Mouse (Mus musculus) thymus, postnatal 36 days (tissue): ENCODE measurements around the gene Ccn1.

Experiments used
- DNase-seq, 2 experiments: peaks; one replicate each; pipeline ENCODE4 v3.0.0; 2022; ENCODE audit warnings: mixed read lengths in 2 of 2

The Ccn1 gene

GRCm38 (mm10) chr3:145648991-145649851, 560 bp downstream of the Ccn1 start:
- no peak for DNase-seq

GRCm38 (mm10) chr3:145648097-145648931, 1.5 kb downstream of the Ccn1 start:
- DNase-seq = no peak

DNA sequence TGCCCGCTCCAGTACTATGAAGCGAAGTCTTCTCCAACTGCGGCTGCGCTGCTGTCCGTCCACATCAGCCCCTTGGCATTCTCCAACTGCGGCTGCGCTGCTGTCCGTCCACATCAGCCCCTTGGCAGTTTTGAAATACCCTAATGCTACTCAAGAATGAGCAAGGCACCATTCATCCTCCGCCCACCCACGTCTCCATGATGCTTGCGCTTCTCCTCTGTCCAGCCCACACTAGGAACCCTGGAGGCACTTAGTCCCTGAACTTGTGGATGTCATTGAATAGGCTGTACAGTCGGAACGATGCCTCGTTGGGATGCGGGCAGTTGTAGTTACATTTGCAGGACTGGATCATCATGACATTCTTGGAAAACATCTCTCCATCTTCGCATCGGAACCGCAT, 2.4 kb downstream of the Ccn1 start:
- DNase-seq = no peak

GRCm38 (mm10) chr3:145646666-145647065, 3.1 kb downstream of the Ccn1 start:
- DNase-seq = no peak

DNA sequence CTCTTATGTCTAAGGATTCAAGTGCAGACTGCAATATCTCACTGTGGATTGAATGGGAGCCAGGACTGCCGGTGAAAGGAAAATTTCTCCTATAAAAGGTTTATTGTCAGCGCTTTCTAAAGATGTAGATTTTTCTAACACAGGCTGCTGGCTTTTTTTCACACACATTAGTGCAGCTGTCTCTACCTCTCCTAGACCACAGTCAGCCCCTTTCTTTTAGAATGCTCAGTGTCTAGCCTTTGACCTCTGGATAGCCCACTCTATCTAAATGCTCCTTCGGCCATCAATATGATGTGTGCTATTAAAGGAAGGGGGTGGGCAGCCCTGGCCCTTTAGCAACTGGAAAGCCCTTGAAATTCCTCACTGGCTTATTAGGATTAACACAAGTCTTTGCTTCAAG, 3.8 kb downstream of the Ccn1 start:
- DNase-seq = no peak

DNA sequence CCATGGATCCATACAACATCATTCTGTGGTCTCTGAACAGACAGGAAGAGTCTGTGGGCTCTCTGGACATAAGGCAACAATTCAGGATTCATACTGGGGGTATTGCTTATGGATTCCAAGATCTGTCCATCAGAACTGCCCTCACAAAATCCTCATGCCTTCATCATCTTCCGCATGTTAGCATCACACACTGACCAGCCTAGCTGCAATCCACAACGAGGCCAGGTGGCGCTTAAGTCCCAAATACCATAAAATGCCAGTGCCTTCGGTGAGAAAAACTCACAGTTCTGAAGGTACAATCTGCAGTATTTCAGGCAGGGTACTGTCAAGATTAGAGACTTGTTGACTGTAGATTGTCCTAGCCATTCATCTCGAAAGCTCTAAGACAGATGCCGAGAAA, 4.3 kb downstream of the Ccn1 start:
- no peak for DNase-seq

DNA sequence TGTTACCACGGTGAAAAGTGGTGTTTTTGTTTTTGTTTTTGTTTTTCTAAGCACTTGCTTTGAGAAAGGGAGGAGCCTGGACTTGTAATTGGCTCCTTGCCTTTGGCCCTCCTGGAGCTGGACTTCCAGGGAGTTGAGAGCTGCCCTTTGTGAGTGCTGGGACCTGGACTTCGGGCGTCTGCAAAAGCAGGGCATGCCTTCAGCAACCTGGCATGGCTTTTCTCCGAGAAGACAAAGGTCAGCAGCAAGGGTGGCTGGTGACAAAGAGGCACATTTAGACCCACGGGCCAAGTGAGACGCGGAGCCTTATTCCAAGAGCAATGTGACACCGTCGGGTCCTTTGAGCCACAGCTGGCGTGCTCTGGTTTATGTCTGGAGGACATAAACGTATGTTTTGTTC, 6.9 kb downstream of the Ccn1 start:
- DNase-seq = no peak

- no peak for DNase-seq
Measured at GRCm38 (mm10) chr3:145641878-145642277, 7.9 kb downstream of the Ccn1 start.

- DNase-seq = no peak
Measured at GRCm38 (mm10) chr3:145641036-145641685, 8.6 kb downstream of the Ccn1 start.

GRCm38 (mm10) chr3:145640583-145640982, 9.2 kb downstream of the Ccn1 start:
- no peak for DNase-seq

DNA sequence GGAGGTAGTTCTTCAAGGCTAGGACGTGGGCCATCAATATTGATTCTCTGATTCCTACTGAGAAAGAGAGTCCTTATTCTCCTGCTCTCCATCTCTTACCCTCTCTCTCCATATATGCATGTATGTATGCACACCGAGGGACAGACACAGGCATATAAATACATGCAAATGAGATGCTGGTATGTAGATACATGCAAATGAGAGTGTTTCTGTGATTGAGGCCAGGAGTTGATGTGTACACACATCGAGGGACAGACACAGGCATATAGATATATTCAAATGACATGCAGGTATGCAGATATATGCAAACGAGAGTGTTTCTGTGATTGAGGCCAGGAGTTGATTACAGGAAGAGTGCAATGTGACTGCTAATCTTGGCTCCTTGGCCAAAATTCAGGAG, 9.6 kb downstream of the Ccn1 start:
- no peak for DNase-seq

DNA sequence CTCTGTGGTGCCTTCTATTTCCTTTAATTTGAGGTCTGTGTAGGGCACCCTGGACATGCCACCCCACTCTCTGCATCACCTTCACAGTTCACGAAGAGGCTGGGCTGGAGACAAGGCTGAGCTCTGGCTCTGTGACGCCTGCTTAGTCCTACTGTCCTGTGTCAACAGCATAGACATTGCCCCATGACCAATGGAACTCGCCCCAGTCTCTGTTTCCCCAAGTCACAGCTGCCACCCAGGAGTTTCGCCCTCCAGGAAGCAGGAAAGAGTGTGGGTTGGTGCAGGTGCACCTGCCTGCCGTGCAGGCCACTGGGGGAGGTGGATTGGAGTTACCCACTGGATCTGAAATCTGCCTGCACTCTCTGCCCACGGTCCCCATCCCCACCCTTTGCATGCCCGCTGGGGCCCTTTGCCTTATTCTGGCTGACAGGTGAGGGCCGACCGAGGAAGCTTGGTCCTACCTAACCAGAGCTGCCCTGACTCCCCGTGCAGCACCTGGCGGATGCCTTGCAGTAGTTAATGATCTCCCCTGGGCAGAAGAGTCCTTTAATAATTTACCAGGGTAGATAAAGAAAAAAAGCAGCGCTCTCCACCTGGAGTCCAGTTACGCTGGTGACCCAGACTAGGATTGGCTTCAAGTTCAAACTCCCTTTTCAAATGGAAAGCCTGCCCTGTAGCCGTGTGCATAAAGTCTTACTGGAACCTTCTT, 15.6 kb downstream of the Ccn1 start:
- no peak for DNase-seq

DNA sequence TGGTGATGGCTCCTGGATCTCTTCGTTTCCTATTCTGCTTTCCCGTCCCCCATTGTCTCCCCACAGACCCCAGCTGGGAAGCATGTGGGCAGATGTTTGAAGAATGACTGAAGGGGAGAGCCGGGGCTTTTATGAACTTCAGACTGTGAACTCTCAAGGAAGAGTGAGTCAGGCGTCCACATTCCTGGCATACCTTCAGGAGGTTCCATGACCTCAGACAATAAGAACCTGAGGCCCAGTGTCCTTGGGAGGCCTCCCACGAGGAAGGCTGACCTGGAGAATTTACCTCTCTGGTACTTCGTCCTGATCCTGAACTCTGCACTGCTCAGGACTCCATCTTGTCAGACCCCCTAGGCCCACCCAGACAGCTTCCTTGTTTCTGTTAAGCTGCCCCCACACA, 16.9 kb downstream of the Ccn1 start:
- no peak for DNase-seq

DNA sequence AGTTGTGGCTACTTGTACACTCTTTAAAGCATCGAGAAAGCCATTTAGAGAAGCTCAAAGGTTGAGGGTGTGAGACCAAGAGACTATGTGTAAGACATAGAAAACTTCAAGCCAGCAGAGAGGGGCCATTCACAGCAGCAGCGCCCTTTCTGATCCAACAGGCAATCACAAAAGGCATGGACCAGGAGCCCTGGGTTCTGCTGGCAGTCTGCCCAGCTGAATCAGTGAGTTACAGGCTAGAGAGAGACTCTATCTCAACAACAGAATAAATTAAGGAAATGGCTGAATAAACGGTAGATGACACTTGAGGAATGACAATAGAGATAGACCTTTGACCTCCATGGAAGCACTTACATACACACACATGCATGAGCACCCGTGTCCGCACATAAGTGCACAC, 21.1 kb downstream of the Ccn1 start:
- no peak for DNase-seq

- DNase-seq = no peak
Measured at GRCm38 (mm10) chr3:145627830-145628229, 22.0 kb downstream of the Ccn1 start.

DNA sequence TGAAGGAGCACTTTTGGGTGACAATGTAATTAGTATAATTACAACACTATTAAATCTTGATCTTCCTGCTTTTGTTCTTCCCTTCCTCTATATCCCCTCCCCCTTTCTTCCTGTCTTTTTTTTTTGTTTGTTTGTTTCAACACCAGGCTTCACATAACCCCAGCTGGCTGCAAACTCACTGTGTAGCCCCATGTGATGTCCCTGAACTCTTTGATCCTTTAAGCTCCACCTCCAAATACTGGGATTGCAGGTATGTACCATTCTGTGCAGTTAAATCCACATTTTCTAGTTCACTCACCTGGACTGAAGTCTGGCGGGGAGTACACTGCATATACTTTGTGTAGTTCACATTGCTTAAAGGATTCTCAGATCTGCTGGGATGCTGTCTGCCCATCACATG, 23.7 kb downstream of the Ccn1 start:
- DNase-seq = no peak

- DNase-seq = no peak
Measured at GRCm38 (mm10) chr3:145625546-145625945, 24.2 kb downstream of the Ccn1 start.

GRCm38 (mm10) chr3:145624786-145625185, 25.0 kb downstream of the Ccn1 start:
- DNase-seq = no peak

DNA sequence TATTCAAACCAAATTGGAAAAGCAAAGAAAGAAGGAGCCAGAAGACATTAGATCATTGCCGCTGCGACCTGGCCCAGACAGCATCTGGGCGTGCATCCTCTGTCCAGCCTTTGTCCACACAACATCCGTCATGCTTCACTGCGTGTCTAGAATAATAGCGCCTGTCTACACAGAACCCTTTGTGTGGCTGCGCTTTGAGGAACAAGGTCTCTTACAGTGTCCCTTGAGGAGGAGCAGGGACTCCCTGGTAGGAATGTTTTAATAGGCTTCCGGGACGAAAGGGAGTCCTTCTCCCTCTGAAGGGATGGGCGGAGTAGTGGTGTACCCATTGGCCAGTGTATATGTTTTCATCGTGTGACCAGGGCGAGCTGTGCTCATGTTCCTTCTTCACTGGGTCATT, 26.7 kb downstream of the Ccn1 start:
- no peak for DNase-seq

DNA sequence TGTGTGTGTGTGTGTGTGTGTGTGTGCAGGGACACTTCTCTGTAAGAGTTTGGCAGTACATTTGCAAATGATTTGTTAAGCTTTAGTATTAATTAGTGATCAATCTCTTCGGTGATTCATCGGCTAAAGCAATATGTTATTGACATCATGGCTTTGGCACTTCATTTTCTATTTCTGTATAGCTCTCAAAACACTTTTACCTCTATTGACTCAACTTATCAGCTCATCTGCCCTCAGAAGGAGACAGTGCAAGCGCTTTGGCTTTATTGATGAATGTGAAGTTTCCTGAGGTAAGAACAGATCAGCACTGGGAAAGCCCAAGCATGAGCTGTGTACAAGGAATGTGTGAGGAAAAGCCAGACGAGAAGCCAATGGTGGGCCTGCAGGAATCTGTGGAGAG, 28.6 kb downstream of the Ccn1 start:
- no peak for DNase-seq

DNA sequence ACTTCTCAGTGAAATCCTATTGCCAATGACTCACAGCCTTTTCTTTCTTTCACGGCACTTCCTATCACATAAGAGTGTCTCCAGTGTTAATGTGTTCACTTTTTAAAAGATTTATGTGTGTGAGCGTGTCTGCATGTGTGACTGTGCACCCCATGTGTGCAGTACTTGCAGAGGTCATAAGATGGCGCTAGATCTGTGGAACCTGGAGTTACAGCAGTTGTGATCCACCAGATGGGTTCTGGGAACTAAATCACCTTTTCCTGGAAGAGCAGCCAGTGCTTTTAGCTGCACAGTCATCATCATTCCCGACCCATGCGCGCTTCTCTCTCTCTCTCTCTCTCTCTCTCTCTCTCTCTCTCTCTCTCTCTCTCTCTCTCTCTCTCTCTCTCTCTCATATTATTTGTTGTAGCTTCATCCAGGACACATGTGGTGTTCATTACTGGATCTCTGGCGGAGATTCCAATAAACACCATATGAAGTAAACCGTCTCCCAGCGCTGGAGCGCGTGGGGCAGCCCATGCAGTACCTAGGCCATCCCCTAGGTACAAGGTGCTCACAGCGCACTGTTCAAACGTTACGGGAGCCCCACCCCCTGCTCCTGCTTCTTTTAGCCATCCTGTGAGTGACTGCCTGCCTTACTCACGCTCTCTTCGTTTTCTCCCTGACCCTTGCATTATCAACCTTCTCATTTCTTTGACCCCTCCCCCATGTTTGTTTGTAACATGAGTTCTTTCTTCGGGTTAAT, 30.0 kb downstream of the Ccn1 start:
- no peak for DNase-seq

DNA sequence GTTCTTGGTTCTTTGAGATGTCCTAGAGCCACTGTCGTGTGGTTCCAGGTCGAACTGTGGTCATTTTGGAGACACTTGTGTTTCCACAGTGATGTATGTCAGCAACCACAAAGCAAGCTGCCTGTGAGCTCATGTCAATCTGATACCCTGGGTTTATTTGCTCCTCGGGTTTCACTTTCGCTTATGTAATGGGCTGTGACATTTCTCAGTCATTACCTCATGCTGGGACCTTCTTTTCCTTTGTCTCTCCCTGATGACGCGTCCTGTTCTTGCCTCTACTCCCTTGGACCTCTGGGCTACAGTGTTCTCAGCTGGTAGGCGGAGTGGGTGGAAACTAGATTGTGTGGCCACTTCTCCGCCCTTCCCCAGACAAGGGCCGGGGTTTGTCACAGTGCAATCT, 31.5 kb downstream of the Ccn1 start:
- DNase-seq = no peak
